Mouse (Mus musculus): ENCODE results near the gene Gkn1.

Gkn1 gene

DNA sequence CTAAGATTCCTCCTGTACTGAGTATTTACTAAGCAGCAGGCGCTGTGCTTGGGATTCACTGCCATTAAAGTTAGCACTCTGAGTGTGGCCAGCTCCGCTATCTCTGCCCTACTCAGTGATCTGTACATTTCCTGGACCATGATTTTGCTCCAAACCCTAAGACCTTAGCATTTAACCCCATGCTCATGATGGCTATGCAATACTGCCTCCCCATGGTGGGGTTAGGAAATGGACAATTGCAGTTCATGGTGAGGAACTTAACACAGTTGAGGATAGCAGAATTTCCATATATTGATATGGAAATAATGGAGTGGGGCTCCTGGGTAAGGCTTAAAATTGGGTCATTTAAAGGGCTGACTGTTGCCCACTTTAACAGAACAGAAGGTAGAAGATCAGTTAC is 27.4 kb downstream of the Gkn1 start:
- DNase-seq (ENCODE audit: low spot score), result no peak

DNA sequence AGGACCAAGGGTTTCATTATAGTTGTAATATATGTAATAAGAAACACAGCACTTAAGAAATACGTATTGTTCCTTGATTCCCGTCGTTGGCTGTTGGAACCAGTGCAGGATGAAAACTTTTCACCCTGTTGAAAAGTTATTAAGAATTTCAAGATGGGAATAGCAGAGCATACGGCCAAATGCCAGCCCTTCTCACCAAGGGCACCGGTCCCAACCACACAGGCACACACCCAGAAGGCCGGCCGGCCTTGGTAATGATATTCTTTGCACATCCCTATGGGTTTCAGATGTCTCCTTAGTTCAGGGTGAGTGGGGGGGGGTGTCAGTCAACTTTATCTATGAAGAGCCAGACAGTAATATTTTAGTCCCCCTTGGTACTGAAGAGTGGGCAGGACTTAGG is 32.1 kb downstream of the Gkn1 start:
- no peak for DNase-seq (ENCODE audit: low spot score)

DNA sequence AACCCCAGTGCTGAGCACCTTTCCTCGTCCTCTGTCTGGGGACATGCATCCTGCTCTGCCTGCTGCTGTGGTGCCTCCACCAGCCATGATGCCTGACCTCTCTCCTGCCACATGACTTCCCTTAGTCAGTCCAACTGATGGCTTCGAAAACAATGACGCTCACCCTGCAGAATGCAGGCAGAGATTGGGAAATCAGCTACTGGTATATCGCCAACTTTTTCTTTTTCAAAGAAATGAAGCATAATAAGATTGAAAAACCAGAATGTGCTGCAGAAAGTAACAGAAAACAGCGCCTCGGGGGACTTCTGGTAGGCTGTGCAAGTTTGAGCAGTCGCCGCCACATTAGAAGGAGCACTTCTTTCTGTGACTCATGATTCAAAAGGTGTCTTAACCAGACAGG is 33.8 kb downstream of the Gkn1 start:
- no peak for DNase-seq (ENCODE audit: low spot score)

DNA sequence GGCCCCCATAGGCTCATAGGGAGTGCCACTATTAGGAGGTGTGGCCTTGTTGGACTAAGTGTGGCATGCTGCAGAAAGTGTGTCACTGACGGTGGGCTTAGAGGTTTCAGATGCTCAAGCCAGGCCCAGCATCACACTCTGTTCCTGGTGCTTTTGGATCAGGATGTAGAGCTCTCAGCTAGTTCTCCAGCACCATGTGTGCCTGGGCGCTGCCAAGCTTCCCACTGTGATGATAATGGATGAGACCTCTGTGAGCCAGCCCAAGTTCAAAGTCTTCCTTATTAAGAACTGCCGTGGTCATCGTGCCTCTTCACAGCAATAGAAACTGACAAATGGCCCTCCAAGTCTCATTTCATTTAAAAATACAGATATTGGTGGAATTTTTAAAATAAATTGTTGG is 38.0 kb downstream of the Gkn1 start:
- no peak for DNase-seq (ENCODE audit: low spot score)

DNA sequence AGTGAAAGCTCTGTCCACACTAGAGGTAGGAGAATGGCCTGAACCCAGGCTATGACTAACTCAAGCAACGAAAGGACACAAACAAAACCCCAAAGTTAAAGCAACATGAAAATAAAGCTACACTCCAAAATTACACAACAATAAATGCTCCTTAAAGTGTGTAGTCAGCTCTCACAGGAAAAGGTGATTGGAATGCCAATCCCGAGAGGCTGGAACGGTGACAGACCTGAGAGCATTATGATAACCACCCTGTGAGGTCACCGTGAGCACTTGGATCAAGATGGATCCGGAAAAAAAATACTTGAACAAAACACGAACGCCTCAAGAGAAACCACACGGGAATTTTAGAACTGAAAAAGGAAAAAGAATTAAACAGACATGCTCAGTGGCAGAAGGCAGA is 46.3 kb downstream of the Gkn1 start:
- no peak for DNase-seq (ENCODE audit: low spot score)

DNA sequence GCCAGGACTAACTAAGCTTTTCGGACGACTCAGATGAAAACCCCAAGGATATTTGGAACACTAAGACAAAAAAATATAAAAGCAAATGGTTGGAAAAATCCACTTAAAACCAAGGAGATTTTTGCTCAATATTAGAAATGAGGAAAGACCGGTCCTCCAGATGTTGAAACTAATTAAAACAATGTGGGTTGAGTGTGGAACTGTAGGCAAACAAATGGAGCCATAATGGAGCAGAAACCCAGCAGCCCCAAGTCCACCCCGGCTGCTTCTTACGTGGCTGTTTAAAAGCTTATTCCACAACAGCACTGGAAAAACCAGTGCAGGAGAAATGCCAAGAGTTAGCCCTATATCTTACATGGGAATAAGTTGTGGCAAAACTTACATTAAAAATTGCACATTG is 48.0 kb downstream of the Gkn1 start:
- no peak for DNase-seq (ENCODE audit: low spot score)

DNA sequence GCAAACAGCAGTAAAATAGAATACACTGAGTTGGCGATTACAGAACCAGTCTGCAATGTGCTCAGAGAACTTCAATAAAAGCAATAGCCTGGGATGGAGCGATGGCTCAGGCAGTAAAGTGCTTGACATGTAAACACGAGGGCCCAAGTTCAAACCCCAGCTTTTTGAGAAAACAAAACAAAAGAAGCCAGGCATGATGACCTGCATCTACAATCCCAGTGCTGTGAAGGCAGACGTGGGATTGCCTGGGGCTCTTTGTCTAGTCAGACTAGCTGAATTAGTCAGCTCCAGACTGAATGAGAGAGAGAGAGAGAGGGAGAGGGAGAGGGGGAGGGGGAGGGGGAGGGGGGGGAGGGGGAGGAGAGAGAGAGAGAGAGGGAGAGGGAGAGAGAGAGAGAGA is 48.8 kb downstream of the Gkn1 start:
- DNase-seq (ENCODE audit: low spot score), result no peak
